ENCODE assay signal across 12 mouse cellular contexts in genomic region chr3:104142376-104142775, GRCm38 (mm10).
A peak's percentile ranks its signal among the peaks of the same experiment; 100 is the strongest.
DNase-seq lines count a peak whose midpoint lies in the region; ATAC-seq and TF ChIP-seq lines count a peak whose summit lies in the region.
"Had no signal": no experiment of that assay in that cellular context is flagged by ENCODE, and none has a peak within 500 bp of the region (broad histone marks: within the 10 kb centered on the region; RNA-seq: fewer than 3 reads in every experiment).

No protein-coding gene starts in this region.

- H3K27me3 ChIP-seq in kidney, embryonic 14.5 days (ENCODE audit: control insufficient read depth, insufficient read depth, low read length): no peaks in the 10 kb centered on the region
- H3K27me3 ChIP-seq in liver, embryonic 14.5 days (ENCODE audit: control insufficient read depth, insufficient read depth, low read length): no peaks in the 10 kb centered on the region
- H3K27me3 ChIP-seq in stomach, postnatal 0 days (ENCODE audit: control insufficient read depth, insufficient read depth, low read length): no peaks in the 10 kb centered on the region
- H3K27me3 ChIP-seq in midbrain, embryonic 15.5 days (replicated peaks): no peaks in the 10 kb centered on the region
- H3K27me3 ChIP-seq: limb, embryonic 12.5 days had no signal

- H3K36me3 ChIP-seq in kidney, embryonic 14.5 days (ENCODE audit: control insufficient read depth, insufficient read depth, low read length): no peaks in the 10 kb centered on the region
- no peaks in the 10 kb centered on the region for H3K36me3 ChIP-seq in liver, embryonic 14.5 days (replicated peaks; ENCODE audit: control insufficient read depth, insufficient read depth, low read depth)
- no peaks in the 10 kb centered on the region for H3K36me3 ChIP-seq in stomach, postnatal 0 days (ENCODE audit: control insufficient read depth, insufficient read depth, low read length)
- no peaks in the 10 kb centered on the region for H3K36me3 ChIP-seq in midbrain, embryonic 15.5 days (replicated peaks)
- H3K36me3 ChIP-seq: limb, embryonic 12.5 days had no signal

- DNase-seq in kidney, adult 18-20 months: peak; percentile 85
- peak; percentile 58 for DNase-seq in heart, postnatal 4 days
- peak; percentile 14 to 28 (median 14) for DNase-seq in liver, embryonic 14.5 days (ENCODE audit: low read depth in 3 of 3, low spot score in 3 of 3)
- peak; percentile 82 for DNase-seq in stomach, postnatal 0 days (ENCODE audit: low spot score)
- DNase-seq in gastrocnemius, adult 8-10 months (ENCODE audit: low spot score in 2 of 2): no peak
- DNase-seq in c-Kit-positive CD71-positive TER-119-positive erythroid progenitor cells, embryonic 14.5 days (ENCODE audit: low spot score): no peak
- DNase-seq: right cerebral cortex, postnatal 14 days had no signal

- no peak for TF ChIP-seq EP300 in liver, embryonic 14.5 days (IDR thresholded peaks at IDR 0.05; ENCODE audit: low read depth)
- TF ChIP-seq EP300 in stomach, postnatal 0 days (optimal IDR thresholded peaks at IDR 0.05): no peak

- no peak overlapping the region for H3K9ac ChIP-seq in kidney, embryonic 14.5 days (ENCODE audit: low read depth, low read length)
- H3K9ac ChIP-seq in liver, embryonic 14.5 days (replicated peaks): no peak overlapping the region
- H3K9ac ChIP-seq in stomach, postnatal 0 days (ENCODE audit: low read length): no peak overlapping the region
- H3K9ac ChIP-seq in midbrain, embryonic 15.5 days: no peak overlapping the region
- H3K9ac ChIP-seq: hindbrain, embryonic 14.5 days; limb, embryonic 12.5 days had no signal

- H3K4me2 ChIP-seq in kidney, embryonic 14.5 days (replicated peaks; ENCODE audit: low read depth, low read length): no peak overlapping the region
- H3K4me2 ChIP-seq in liver, embryonic 14.5 days (ENCODE audit: low read depth): no peak overlapping the region
- no peak overlapping the region for H3K4me2 ChIP-seq in stomach, postnatal 0 days (replicated peaks; ENCODE audit: low read depth)
- H3K4me2 ChIP-seq in midbrain, embryonic 15.5 days: no peak overlapping the region
- H3K4me2 ChIP-seq: hindbrain, embryonic 14.5 days; limb, embryonic 12.5 days had no signal

- H3K4me1 ChIP-seq in kidney, embryonic 14.5 days (ENCODE audit: control insufficient read depth, insufficient read depth, low read length): no peaks in the 10 kb centered on the region
- 0 out of 4 replicates have a peak, but pooled peaks cover 0 to 2% of the 10 kb centered on the region in 2 experiments for H3K4me1 ChIP-seq in liver, embryonic 14.5 days (replicated peaks; ENCODE audit: control insufficient read depth in 2 of 2, insufficient read depth in 2 of 2, low read length in 1 of 2)
- no peaks in the 10 kb centered on the region for H3K4me1 ChIP-seq in stomach, postnatal 0 days (replicated peaks; ENCODE audit: control insufficient read depth, insufficient read depth)
- H3K4me1 ChIP-seq in midbrain, embryonic 15.5 days: no peaks in the 10 kb centered on the region
- H3K4me1 ChIP-seq: limb, embryonic 12.5 days had no signal

- no peaks in the 10 kb centered on the region for H3K9me3 ChIP-seq in kidney, embryonic 14.5 days (ENCODE audit: control insufficient read depth, low read length)
- no peaks in the 10 kb centered on the region for H3K9me3 ChIP-seq in liver, embryonic 14.5 days (ENCODE audit: control insufficient read depth, low read length)
- H3K9me3 ChIP-seq in stomach, postnatal 0 days (ENCODE audit: control insufficient read depth, low read length): no peaks in the 10 kb centered on the region
- H3K9me3 ChIP-seq in midbrain, embryonic 15.5 days: no peaks in the 10 kb centered on the region
- H3K9me3 ChIP-seq: limb, embryonic 12.5 days had no signal

- no peak for ATAC-seq in kidney, embryonic 14.5 days (ENCODE audit: low FRiP score, low TSS enrichment)
- ATAC-seq in liver, embryonic 14.5 days (ENCODE audit: insufficient read depth): peak; percentile 51; the same call in 1 of the 2 replicates
- peak; percentile 94 for ATAC-seq in stomach, postnatal 0 days (ENCODE audit: low FRiP score, low TSS enrichment)
- ATAC-seq in midbrain, embryonic 15.5 days (replicated peaks): no peak

- WGBS in kidney, embryonic 14.5 days: 24% methylated on average over 4 of the region's 4 CpGs
- 45% methylated on average over 4 of the region's 4 CpGs for WGBS in liver, embryonic 14.5 days (ENCODE audit: insufficient replicate concordance)
- 13% methylated on average over 4 of the region's 4 CpGs for WGBS in stomach, postnatal 0 days
- WGBS in midbrain, embryonic 15.5 days: 46% methylated on average over 4 of the region's 4 CpGs

- no peak for TF ChIP-seq CTCF in liver, embryonic 14.5 days (IDR thresholded peaks at IDR 0.05; ENCODE audit: low read depth)
- no peak for TF ChIP-seq CTCF in stomach, postnatal 0 days (IDR thresholded peaks at IDR 0.05; ENCODE audit: low read depth)

- H3K4me3 ChIP-seq in kidney, embryonic 14.5 days (ENCODE audit: low read length): no peak overlapping the region
- H3K4me3 ChIP-seq in liver, embryonic 14.5 days (ENCODE audit: insufficient read depth in 1 of 2, low read depth in 2 of 2, low read length in 2 of 2): no peak overlapping the region
- H3K4me3 ChIP-seq in stomach, postnatal 0 days (ENCODE audit: low read depth, low read length): no peak overlapping the region
- no peak overlapping the region for H3K4me3 ChIP-seq in midbrain, embryonic 15.5 days
- H3K4me3 ChIP-seq: limb, embryonic 12.5 days; myocyte had no signal

- no peak overlapping the region for H3K27ac ChIP-seq in kidney, embryonic 14.5 days (ENCODE audit: low read depth, low read length)
- H3K27ac ChIP-seq in liver, embryonic 14.5 days: no peak overlapping the region
- no peak overlapping the region for H3K27ac ChIP-seq in stomach, postnatal 0 days (replicated peaks)
- no peak overlapping the region for H3K27ac ChIP-seq in midbrain, embryonic 15.5 days
- H3K27ac ChIP-seq: hindbrain, embryonic 14.5 days; limb, embryonic 12.5 days had no signal

Comparison
In these comparisons a context has a peak if more than half of its experiments do, and no peak if none do; other contexts are left out.
1. DNase-seq: peak in kidney, adult 18-20 months (single experiment), heart, postnatal 4 days (single experiment), liver, embryonic 14.5 days (3 of 3) and stomach, postnatal 0 days (single experiment); none in gastrocnemius, adult 8-10 months (0 of 2) and c-Kit-positive CD71-positive TER-119-positive erythroid progenitor cells, embryonic 14.5 days (single experiment).
2. ATAC-seq: peak in liver, embryonic 14.5 days (single experiment) and stomach, postnatal 0 days (single experiment); none in kidney, embryonic 14.5 days (single experiment) and midbrain, embryonic 15.5 days (single experiment).